Mouse (Mus musculus): ENCODE results near the gene Adcy4. TPM values are rescaled to one million over a fixed set of nuclear protein-coding genes. Genes with fewer than 3 reads are reported as not detected.
A peak's percentile ranks its signal among the peaks of the same experiment; 100 is the strongest.

Adcy4 gene
- polyA plus RNA-seq, 1 experiment = 0.38 TPM

DNA sequence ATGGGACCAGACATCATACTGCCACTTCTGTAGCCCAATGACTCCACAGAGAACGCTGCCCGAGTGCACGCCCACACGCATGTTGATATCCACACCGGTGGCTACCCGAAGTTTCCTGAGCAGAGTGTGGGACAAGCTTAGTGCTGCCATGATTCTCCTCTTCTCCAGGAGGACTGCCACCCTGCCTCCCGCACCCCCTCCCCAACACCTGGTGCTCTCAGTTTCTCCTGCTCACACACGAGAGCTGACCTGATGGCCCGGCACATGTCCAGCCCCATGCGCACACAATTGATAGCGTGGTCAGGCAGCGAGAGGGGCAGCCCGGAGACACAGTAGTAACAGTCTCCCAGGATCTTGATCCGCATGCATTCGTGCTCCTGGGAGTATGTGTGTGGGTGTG, 5.2 kb downstream of the Adcy4 start:
- H3K27ac ChIP-seq (ENCODE audit: control insufficient read depth, insufficient read depth, low read depth, low read length) = no peak overlapping the region
- no peak for TF ChIP-seq CTCF (IDR thresholded peaks at IDR 0.05; ENCODE audit: control insufficient read depth, insufficient read depth, insufficient replicate concordance, low read depth, low read length)
- no peak for TF ChIP-seq POLR2A (IDR thresholded peaks at IDR 0.05; ENCODE audit: control insufficient read depth, low read depth, low read length)
- no peaks in the 10 kb centered on the region for H3K36me3 ChIP-seq (ENCODE audit: control insufficient read depth, insufficient read depth, low read length)
- H3K4me3 ChIP-seq (ENCODE audit: control insufficient read depth, low read depth, low read length) = no peak overlapping the region
- peaks cover 2% of the 10 kb centered on the region for H3K4me1 ChIP-seq (ENCODE audit: control insufficient read depth, insufficient read depth, low read length)
- no peaks in the 10 kb centered on the region for H3K27me3 ChIP-seq (ENCODE audit: control insufficient read depth, insufficient read depth, low read length)

DNA sequence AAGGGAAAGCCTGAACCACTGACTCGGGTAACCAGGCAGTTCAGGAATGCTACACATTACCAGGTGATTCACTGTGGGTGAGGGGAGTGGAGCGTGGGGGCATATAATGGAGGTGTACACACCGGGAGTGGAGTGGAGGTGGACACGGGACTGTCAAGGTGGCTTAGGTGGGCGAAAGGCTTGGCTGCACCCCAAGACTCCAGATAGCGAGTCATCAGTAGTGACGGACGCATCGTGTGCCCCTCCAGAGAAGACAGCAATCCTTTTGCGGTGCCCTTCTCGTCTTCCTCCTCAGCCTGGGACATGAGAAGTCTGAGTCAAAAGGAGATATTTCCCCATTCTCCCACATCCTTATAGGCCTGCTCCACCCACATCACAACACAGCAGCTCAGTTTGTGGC, 6.1 kb downstream of the Adcy4 start:
- H3K27ac ChIP-seq (ENCODE audit: control insufficient read depth, insufficient read depth, low read depth, low read length) = no peak overlapping the region
- no peak overlapping the region for H3K4me3 ChIP-seq (ENCODE audit: control insufficient read depth, low read depth, low read length)
- H3K36me3 ChIP-seq (ENCODE audit: control insufficient read depth, insufficient read depth, low read length) = no peaks in the 10 kb centered on the region
- no peaks in the 10 kb centered on the region for H3K4me1 ChIP-seq (ENCODE audit: control insufficient read depth, insufficient read depth, low read length)
- TF ChIP-seq CTCF (IDR thresholded peaks at IDR 0.05; ENCODE audit: control insufficient read depth, insufficient read depth, insufficient replicate concordance, low read depth, low read length) (no peak), POLR2A (IDR thresholded peaks at IDR 0.05; ENCODE audit: control insufficient read depth, low read depth, low read length) (no peak)
- H3K27me3 ChIP-seq (ENCODE audit: control insufficient read depth, insufficient read depth, low read length) = no peaks in the 10 kb centered on the region

DNA sequence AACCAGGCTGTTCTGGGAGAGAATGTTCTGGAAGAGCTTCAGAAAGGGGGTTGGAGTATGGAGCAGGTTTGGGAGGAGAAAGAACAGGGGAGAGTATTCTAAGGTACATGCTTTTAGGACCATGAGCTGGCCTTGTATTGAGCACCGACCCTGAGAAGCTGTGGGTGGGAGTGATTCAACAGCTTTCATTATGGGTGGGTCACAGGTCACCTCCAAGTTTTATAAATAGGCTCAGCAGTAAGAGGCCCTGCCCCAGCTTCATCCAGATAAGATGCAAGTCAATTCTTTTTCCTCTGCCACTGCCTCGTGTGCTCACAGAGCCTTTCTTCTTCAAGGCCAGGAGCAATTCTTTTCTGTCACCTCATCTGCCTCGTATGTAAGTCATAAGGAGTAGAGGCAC, 6.7 kb downstream of the Adcy4 start:
- no peaks in the 10 kb centered on the region for H3K4me1 ChIP-seq (ENCODE audit: control insufficient read depth, insufficient read depth, low read length)
- TF ChIP-seq CTCF (IDR thresholded peaks at IDR 0.05; ENCODE audit: control insufficient read depth, insufficient read depth, insufficient replicate concordance, low read depth, low read length) (no peak), POLR2A (IDR thresholded peaks at IDR 0.05; ENCODE audit: control insufficient read depth, low read depth, low read length) (no peak)
- no peaks in the 10 kb centered on the region for H3K36me3 ChIP-seq (ENCODE audit: control insufficient read depth, insufficient read depth, low read length)
- no peaks in the 10 kb centered on the region for H3K27me3 ChIP-seq (ENCODE audit: control insufficient read depth, insufficient read depth, low read length)
- H3K27ac ChIP-seq (ENCODE audit: control insufficient read depth, insufficient read depth, low read depth, low read length) = no peak overlapping the region
- H3K4me3 ChIP-seq (ENCODE audit: control insufficient read depth, low read depth, low read length) = no peak overlapping the region

DNA sequence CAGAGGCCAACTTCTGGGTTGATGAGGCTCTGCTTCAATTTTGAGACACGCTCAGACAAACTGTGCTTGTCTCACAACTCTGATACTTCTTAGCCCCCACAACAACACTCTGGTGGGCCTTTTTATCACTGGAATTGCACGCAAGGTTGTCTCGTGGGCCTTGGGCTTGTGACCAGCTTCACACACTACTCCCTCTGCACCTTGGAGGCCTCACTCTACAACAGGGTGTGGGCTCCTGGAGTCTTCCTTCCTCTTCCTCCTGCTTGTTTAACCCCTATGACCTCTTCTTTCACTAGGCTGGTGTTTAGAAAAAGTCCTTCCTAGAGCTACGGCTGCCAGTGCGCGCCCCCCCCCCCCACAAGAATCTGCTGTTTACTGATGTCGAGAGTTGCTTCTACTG, 7.2 kb downstream of the Adcy4 start:
- Histone ChIP-seq H3K36me3 (ENCODE audit: control insufficient read depth, insufficient read depth, low read length) (no peaks in the 10 kb centered on the region), H3K27me3 (ENCODE audit: control insufficient read depth, insufficient read depth, low read length) (no peaks in the 10 kb centered on the region), H3K4me3 (ENCODE audit: control insufficient read depth, low read depth, low read length) (no peak overlapping the region), H3K4me1 (ENCODE audit: control insufficient read depth, insufficient read depth, low read length) (no peaks in the 10 kb centered on the region), H3K27ac (ENCODE audit: control insufficient read depth, insufficient read depth, low read depth, low read length) (no peak overlapping the region)
- TF ChIP-seq CTCF (IDR thresholded peaks at IDR 0.05; ENCODE audit: control insufficient read depth, insufficient read depth, insufficient replicate concordance, low read depth, low read length) (no peak), POLR2A (IDR thresholded peaks at IDR 0.05; ENCODE audit: control insufficient read depth, low read depth, low read length) (no peak)

DNA sequence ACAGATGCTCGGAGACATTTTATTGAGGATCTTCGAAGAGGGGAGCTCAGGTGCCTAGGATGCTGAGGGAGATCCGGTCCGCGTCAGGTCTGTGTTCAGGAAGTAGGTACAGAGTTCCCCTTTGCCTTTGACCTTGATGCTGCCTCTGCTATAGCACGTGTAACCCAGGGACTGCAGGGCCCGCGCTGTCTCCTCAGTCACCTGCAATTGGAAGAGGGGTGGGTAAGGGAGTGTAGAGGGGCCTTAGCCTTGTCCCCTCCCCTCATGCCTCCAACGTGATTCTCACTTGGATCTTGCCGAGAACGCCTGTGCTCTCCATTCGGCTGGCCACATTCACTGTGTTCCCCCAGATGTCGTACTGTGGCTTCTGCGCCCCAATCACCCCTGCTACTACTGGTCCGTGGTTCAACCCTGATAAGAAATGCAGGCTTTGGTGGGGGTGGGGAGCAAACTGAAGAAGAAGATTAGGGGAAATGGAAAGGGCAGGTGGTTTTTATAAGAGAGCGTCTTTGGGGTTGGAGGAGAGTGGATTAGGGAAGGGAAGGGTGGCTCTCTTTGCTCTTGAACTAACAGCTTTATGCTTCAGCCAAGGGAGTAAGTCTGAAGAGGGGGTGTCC, 14.7 kb downstream of the Adcy4 start:
- Histone ChIP-seq H3K4me1 (ENCODE audit: control insufficient read depth, insufficient read depth, low read length) (peaks cover 8% of the 10 kb centered on the region), H3K4me3 (ENCODE audit: control insufficient read depth, low read depth, low read length) (no peak overlapping the region), H3K27ac (ENCODE audit: control insufficient read depth, insufficient read depth, low read depth, low read length) (no peak overlapping the region), H3K36me3 (ENCODE audit: control insufficient read depth, insufficient read depth, low read length) (no peaks in the 10 kb centered on the region), H3K27me3 (ENCODE audit: control insufficient read depth, insufficient read depth, low read length) (no peaks in the 10 kb centered on the region)
- TF ChIP-seq CTCF (IDR thresholded peaks at IDR 0.05; ENCODE audit: control insufficient read depth, insufficient read depth, insufficient replicate concordance, low read depth, low read length) = no peak
- TF ChIP-seq POLR2A (IDR thresholded peaks at IDR 0.05; ENCODE audit: control insufficient read depth, low read depth, low read length) = no peak

DNA sequence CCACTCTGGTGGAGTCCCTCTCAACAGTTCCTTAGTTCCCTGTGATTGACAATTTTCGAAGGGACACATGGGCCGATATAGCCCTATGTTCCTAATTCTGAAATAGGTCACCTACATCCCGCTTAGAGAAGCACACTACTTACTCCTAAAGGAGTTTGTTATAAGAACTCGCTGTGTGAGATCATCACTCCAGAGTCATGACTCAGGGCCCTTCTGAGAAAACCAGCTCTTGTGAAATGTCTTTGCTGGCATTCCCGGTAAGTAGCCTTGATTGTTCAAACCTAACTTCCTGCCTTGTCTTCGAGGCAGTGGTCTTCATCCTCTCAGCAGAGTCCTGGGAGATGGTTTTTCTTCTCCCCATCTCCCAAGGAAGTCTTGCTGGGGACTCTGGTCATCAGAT, 15.3 kb downstream of the Adcy4 start:
- H3K4me1 ChIP-seq (ENCODE audit: control insufficient read depth, insufficient read depth, low read length) = peaks cover 8% of the 10 kb centered on the region
- H3K4me3 ChIP-seq (ENCODE audit: control insufficient read depth, low read depth, low read length) = no peak overlapping the region
- H3K36me3 ChIP-seq (ENCODE audit: control insufficient read depth, insufficient read depth, low read length) = no peaks in the 10 kb centered on the region
- no peak overlapping the region for H3K27ac ChIP-seq (ENCODE audit: control insufficient read depth, insufficient read depth, low read depth, low read length)
- TF ChIP-seq CTCF (IDR thresholded peaks at IDR 0.05; ENCODE audit: control insufficient read depth, insufficient read depth, insufficient replicate concordance, low read depth, low read length) (no peak), POLR2A (IDR thresholded peaks at IDR 0.05; ENCODE audit: control insufficient read depth, low read depth, low read length) (no peak)
- H3K27me3 ChIP-seq (ENCODE audit: control insufficient read depth, insufficient read depth, low read length) = no peaks in the 10 kb centered on the region

DNA sequence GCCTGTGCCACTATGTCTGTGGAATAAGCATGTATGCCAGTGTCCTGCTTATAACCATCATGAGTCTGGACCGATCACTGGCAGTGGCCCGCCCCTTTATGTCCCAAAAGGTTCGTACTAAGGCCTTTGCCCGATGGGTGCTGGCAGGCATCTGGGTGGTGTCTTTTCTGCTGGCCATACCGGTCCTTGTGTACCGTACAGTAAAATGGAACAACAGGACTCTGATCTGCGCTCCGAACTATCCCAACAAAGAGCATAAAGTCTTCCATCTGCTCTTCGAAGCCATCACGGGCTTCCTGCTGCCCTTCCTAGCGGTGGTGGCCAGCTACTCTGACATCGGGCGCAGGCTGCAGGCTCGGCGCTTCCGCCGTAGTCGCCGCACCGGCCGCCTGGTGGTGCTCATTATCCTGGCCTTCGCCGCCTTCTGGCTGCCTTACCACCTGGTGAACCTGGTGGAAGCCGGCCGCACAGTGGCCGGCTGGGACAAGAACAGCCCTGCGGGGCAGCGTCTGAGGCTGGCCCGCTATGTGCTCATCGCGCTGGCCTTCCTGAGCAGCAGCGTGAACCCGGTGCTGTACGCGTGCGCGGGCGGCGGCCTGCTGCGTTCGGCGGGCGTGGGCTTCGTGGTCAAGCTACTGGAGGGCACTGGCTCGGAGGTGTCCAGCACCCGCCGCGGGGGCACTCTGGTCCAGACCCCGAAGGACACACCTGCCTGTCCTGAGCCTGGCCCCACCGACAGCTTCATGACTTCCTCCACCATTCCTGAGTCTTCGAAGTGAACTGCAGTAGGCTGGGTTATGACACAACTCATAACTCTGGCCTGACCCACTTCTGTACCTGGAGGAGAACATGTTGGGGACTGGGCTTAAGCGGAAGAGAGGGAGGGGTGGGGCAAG, 16.1 kb downstream of the Adcy4 start:
- Histone ChIP-seq H3K27ac (ENCODE audit: control insufficient read depth, insufficient read depth, low read depth, low read length) (no peak overlapping the region), H3K27me3 (ENCODE audit: control insufficient read depth, insufficient read depth, low read length) (no peaks in the 10 kb centered on the region)
- TF ChIP-seq CTCF (IDR thresholded peaks at IDR 0.05; ENCODE audit: control insufficient read depth, insufficient read depth, insufficient replicate concordance, low read depth, low read length) = 0 out of 2 replicates have a peak, but pooled peaks have one; percentile 24
- TF ChIP-seq POLR2A (IDR thresholded peaks at IDR 0.05; ENCODE audit: control insufficient read depth, low read depth, low read length) = no peak

More for the DNA sequence above, 16.1 kb downstream of the Adcy4 start:
- peaks cover 8% of the 10 kb centered on the region for H3K4me1 ChIP-seq (ENCODE audit: control insufficient read depth, insufficient read depth, low read length)
- no peaks in the 10 kb centered on the region for H3K36me3 ChIP-seq (ENCODE audit: control insufficient read depth, insufficient read depth, low read length)
- peak overlapping the region; percentile 47 for H3K4me3 ChIP-seq (ENCODE audit: control insufficient read depth, low read depth, low read length)

Measured in testis, adult 2 months (tissue).